Mouse (Mus musculus) brown adipose tissue, adult 24 weeks (tissue): ENCODE results near the gene Hectd2. TPM values are rescaled to one million over a fixed set of nuclear protein-coding genes. Genes with fewer than 3 reads are reported as not detected.

Experiments
- H3K27ac ChIP-seq: fragments of 200-500 bp; replicated peaks from 2 replicates; pipeline ENCODE4 v1.5.1; 2012; ENCODE audit warnings: low read depth, mild to moderate bottlenecking, low read length
- H3K4me1 ChIP-seq: fragments of 200-500 bp; 2 replicates; pipeline ENCODE4 v1.6.1; 2012; ENCODE audit warnings: low read length, mixed read lengths; ENCODE audit not compliant: control insufficient read depth, insufficient read depth, insufficient read length
- H3K4me3 ChIP-seq: fragments of 200-500 bp; 2 replicates; pipeline ENCODE4 v1.5.1; 2012; ENCODE audit warnings: low read depth, mild to moderate bottlenecking, low read length, moderate library complexity; ENCODE audit not compliant: insufficient read depth
- polyA plus RNA-seq: library from polyadenylated mRNA; stranded (reverse); fragments of >200 nt; gene quantifications from 2 replicates; pipeline ENCODE4 v1.2.4, GENCODE M21; 2012; ENCODE audit not compliant: missing spikeins, insufficient read depth, insufficient read length

Gene Hectd2
- polyA plus RNA-seq, 1 experiment: 0.99 TPM

- H3K4me1 ChIP-seq: no peaks in the 10 kb centered on the region
- no peak overlapping the region for H3K27ac ChIP-seq
- H3K4me3 ChIP-seq: no peak overlapping the region
Measured at GRCm38 (mm10) chr19:36540012-36540606, 14.3 kb upstream of the Hectd2 start.

- Histone ChIP-seq H3K4me3 (no peak overlapping the region), H3K4me1 (no peaks in the 10 kb centered on the region), H3K27ac (no peak overlapping the region)
Measured at GRCm38 (mm10) chr19:36540776-36541175, 13.7 kb upstream of the Hectd2 start.

GRCm38 (mm10) chr19:36553561-36554045, 836 bp upstream of the Hectd2 start:
- no peak overlapping the region for H3K27ac ChIP-seq
- peak overlapping the region; percentile 97 for H3K4me3 ChIP-seq
- H3K4me1 ChIP-seq: no peaks in the 10 kb centered on the region

- Histone ChIP-seq H3K4me1 (no peaks in the 10 kb centered on the region), H3K4me3 (peak overlapping the region; percentile 68), H3K27ac (no peak overlapping the region)
Measured at GRCm38 (mm10) chr19:36554785-36555595, 551 bp downstream of the Hectd2 start.

- Histone ChIP-seq H3K4me1 (no peaks in the 10 kb centered on the region), H3K27ac (no peak overlapping the region), H3K4me3 (no peak overlapping the region)
Measured at GRCm38 (mm10) chr19:36559331-36559730, 4.9 kb downstream of the Hectd2 start.

GRCm38 (mm10) chr19:36560160-36560559, 5.7 kb downstream of the Hectd2 start:
- Histone ChIP-seq H3K4me3 (no peak overlapping the region), H3K4me1 (no peaks in the 10 kb centered on the region), H3K27ac (no peak overlapping the region)

GRCm38 (mm10) chr19:36561171-36561570, 6.7 kb downstream of the Hectd2 start:
- Histone ChIP-seq H3K4me1 (no peaks in the 10 kb centered on the region), H3K4me3 (no peak overlapping the region), H3K27ac (no peak overlapping the region)

GRCm38 (mm10) chr19:36564396-36564795, 10.0 kb downstream of the Hectd2 start:
- Histone ChIP-seq H3K4me1 (no peaks in the 10 kb centered on the region), H3K4me3 (no peak overlapping the region), H3K27ac (no peak overlapping the region)

GRCm38 (mm10) chr19:36573986-36574385, 19.5 kb downstream of the Hectd2 start:
- Histone ChIP-seq H3K27ac (no peak overlapping the region), H3K4me1 (no peaks in the 10 kb centered on the region), H3K4me3 (no peak overlapping the region)

GRCm38 (mm10) chr19:36575159-36575558, 20.7 kb downstream of the Hectd2 start:
- no peaks in the 10 kb centered on the region for H3K4me1 ChIP-seq

GRCm38 (mm10) chr19:36580874-36581273, 26.4 kb downstream of the Hectd2 start:
- H3K4me3 ChIP-seq: no peak overlapping the region
- no peak overlapping the region for H3K27ac ChIP-seq
- no peaks in the 10 kb centered on the region for H3K4me1 ChIP-seq

More at GRCm38 (mm10) chr19:36575159-36575558, 20.7 kb downstream of the Hectd2 start:
- H3K27ac ChIP-seq: no peak overlapping the region
- no peak overlapping the region for H3K4me3 ChIP-seq

GRCm38 (mm10) chr19:36582116-36582515, 27.7 kb downstream of the Hectd2 start:
- Histone ChIP-seq H3K4me1 (no peaks in the 10 kb centered on the region), H3K27ac (no peak overlapping the region), H3K4me3 (no peak overlapping the region)

- Histone ChIP-seq H3K4me3 (no peak overlapping the region), H3K27ac (no peak overlapping the region), H3K4me1 (no peaks in the 10 kb centered on the region)
Measured at GRCm38 (mm10) chr19:36585505-36585904, 31.1 kb downstream of the Hectd2 start.

- no peak overlapping the region for H3K4me3 ChIP-seq
- H3K4me1 ChIP-seq: no peaks in the 10 kb centered on the region
- no peak overlapping the region for H3K27ac ChIP-seq
Measured at GRCm38 (mm10) chr19:36594409-36594808, 40.0 kb downstream of the Hectd2 start.

- no peaks in the 10 kb centered on the region for H3K4me1 ChIP-seq
- no peak overlapping the region for H3K27ac ChIP-seq
- H3K4me3 ChIP-seq: no peak overlapping the region
Measured at GRCm38 (mm10) chr19:36601869-36602268, 47.4 kb downstream of the Hectd2 start.
